10 mouse cellular contexts compared by ENCODE assay signal in genomic region chr7:83565976-83566375, GRCm38 (mm10). TPM values are rescaled to one million over a fixed set of nuclear protein-coding genes. Genes with fewer than 3 reads are reported as not detected.
DNase-seq lines count a peak whose midpoint lies in the region; ATAC-seq lines count a peak whose summit lies in the region.
"Had no signal": no experiment of that assay in that cellular context is flagged by ENCODE, and none has a peak within 500 bp of the region (broad histone marks: within the 10 kb centered on the region; RNA-seq: fewer than 3 reads in every experiment).

No protein-coding gene starts in this region.

- no peaks in the 10 kb centered on the region for H3K9me3 ChIP-seq in midbrain, embryonic 11.5 days (ENCODE audit: control insufficient read depth, low read length)
- no peaks in the 10 kb centered on the region for H3K9me3 ChIP-seq in midbrain, embryonic 13.5 days
- H3K9me3 ChIP-seq in kidney, embryonic 16.5 days (ENCODE audit: low read length): no peaks in the 10 kb centered on the region
- H3K9me3 ChIP-seq: embryonic facial prominence, embryonic 12.5 days had no signal

- H3K4me2 ChIP-seq in midbrain, embryonic 11.5 days: no peak overlapping the region
- no peak overlapping the region for H3K4me2 ChIP-seq in midbrain, embryonic 13.5 days (replicated peaks)
- H3K4me2 ChIP-seq in kidney, embryonic 16.5 days (replicated peaks; ENCODE audit: low read depth, low read length): no peak overlapping the region
- H3K4me2 ChIP-seq: embryonic facial prominence, embryonic 12.5 days had no signal

- peak; percentile 80 for DNase-seq in midbrain, embryonic 11.5 days (ENCODE audit: low spot score, missing footprints)
- peak; percentile 66 for DNase-seq in heart, adult 8-10 months (ENCODE audit: low spot score)
- DNase-seq in retina, postnatal 1 day: peak; percentile 64
- DNase-seq in left cerebral cortex, postnatal 14 days (ENCODE audit: low spot score in 2 of 2): no peak
- no peak for DNase-seq in cerebellum, adult 11 months
- DNase-seq: midbrain, embryonic 14.5 days had no signal

- 46% methylated on average over 7 of the region's 7 CpGs for WGBS in midbrain, embryonic 11.5 days
- 33% methylated on average over 7 of the region's 7 CpGs for WGBS in midbrain, embryonic 13.5 days
- WGBS in kidney, embryonic 16.5 days: 37% methylated on average over 7 of the region's 7 CpGs

- H3K27me3 ChIP-seq in midbrain, embryonic 11.5 days (ENCODE audit: control insufficient read depth, insufficient read depth, low read length): no peaks in the 10 kb centered on the region
- H3K27me3 ChIP-seq in midbrain, embryonic 13.5 days: no peaks in the 10 kb centered on the region
- H3K27me3 ChIP-seq in kidney, embryonic 16.5 days (ENCODE audit: insufficient read depth, low read length): no peaks in the 10 kb centered on the region
- H3K27me3 ChIP-seq: embryonic facial prominence, embryonic 12.5 days had no signal

- no peak overlapping the region for H3K4me3 ChIP-seq in midbrain, embryonic 11.5 days (ENCODE audit: low read depth, low read length)
- no peak overlapping the region for H3K4me3 ChIP-seq in midbrain, embryonic 13.5 days (replicated peaks)
- no peak overlapping the region for H3K4me3 ChIP-seq in kidney, embryonic 16.5 days (ENCODE audit: low read length)
- H3K4me3 ChIP-seq: embryonic facial prominence, embryonic 12.5 days; layer of hippocampus, adult 2 months had no signal

- peaks cover 7% of the 10 kb centered on the region for H3K4me1 ChIP-seq in midbrain, embryonic 11.5 days (ENCODE audit: control insufficient read depth, insufficient read depth, low read length)
- H3K4me1 ChIP-seq in midbrain, embryonic 13.5 days (replicated peaks): peaks cover 15% of the 10 kb centered on the region
- H3K4me1 ChIP-seq in kidney, embryonic 16.5 days (ENCODE audit: insufficient read depth, low read length): peaks cover 17% of the 10 kb centered on the region

- ATAC-seq in midbrain, embryonic 11.5 days (ENCODE audit: low FRiP score): no peak
- no peak for ATAC-seq in midbrain, embryonic 13.5 days
- peak; percentile 60; the same call in 1 of the 2 replicates for ATAC-seq in kidney, embryonic 16.5 days (ENCODE audit: low FRiP score, low TSS enrichment)

- no peaks in the 10 kb centered on the region for H3K36me3 ChIP-seq in midbrain, embryonic 11.5 days (ENCODE audit: control insufficient read depth, insufficient read depth, low read length)
- H3K36me3 ChIP-seq in midbrain, embryonic 13.5 days: no peaks in the 10 kb centered on the region
- no peaks in the 10 kb centered on the region for H3K36me3 ChIP-seq in kidney, embryonic 16.5 days (ENCODE audit: insufficient read depth, low read length)
- H3K36me3 ChIP-seq: embryonic facial prominence, embryonic 12.5 days had no signal

- H3K9ac ChIP-seq in midbrain, embryonic 11.5 days (ENCODE audit: low read length): no peak overlapping the region
- no peak overlapping the region for H3K9ac ChIP-seq in midbrain, embryonic 13.5 days (replicated peaks)
- H3K9ac ChIP-seq in kidney, embryonic 16.5 days (replicated peaks; ENCODE audit: low read length): no peak overlapping the region
- H3K9ac ChIP-seq: embryonic facial prominence, embryonic 12.5 days had no signal

- no peak overlapping the region for H3K27ac ChIP-seq in midbrain, embryonic 11.5 days (ENCODE audit: low read depth, low read length)
- H3K27ac ChIP-seq in midbrain, embryonic 13.5 days: no peak overlapping the region
- H3K27ac ChIP-seq in kidney, embryonic 16.5 days (ENCODE audit: low read length): peak overlapping the region; percentile 72
- H3K27ac ChIP-seq: embryonic facial prominence, embryonic 12.5 days; layer of hippocampus, adult 2 months had no signal

- intact Hi-C loops in left cerebral cortex, postnatal 14 days (cut with DNase I): loop anchor here (10.0 kb wide), 3 partner anchors 69 to 319 kb away; partner anchors contain the start of genes Mesd, Stard5 and Tlnrd1

RNA-seq across cellular contexts. Expression of gene Tmc3, which starts 18.8 kb away (rescaled TPM):
- polyA plus RNA-seq in midbrain, embryonic 11.5 days (2014; fragmentation: Nextera tagmentation; extraction: Ambion mirVana): 0.72 and 0.86 TPM in 2 replicates
- polyA plus RNA-seq in midbrain, embryonic 13.5 days (2015; fragmentation: Nextera tagmentation; extraction: Ambion mirVana): 0.40 and 0.54 TPM in 2 replicates
- under 1 TPM; 0.12 to 0.20 (median 0.19) TPM for total RNA-seq in heart, adult 8-10 months (2022)
- 1.4 and 2.3 TPM in 2 replicates for polyA plus RNA-seq in kidney, embryonic 16.5 days (2015; fragmentation: Nextera tagmentation; extraction: Ambion mirVana)
- total RNA-seq in left cerebral cortex, postnatal 14 days (2021): under 1 TPM; 0.06 to 0.29 TPM

Comparison
In these comparisons a context has a peak if more than half of its experiments do, and no peak if none do; other contexts are left out.
1. DNase-seq: peak in midbrain, embryonic 11.5 days (single experiment), heart, adult 8-10 months (single experiment) and retina, postnatal 1 day (single experiment); none in left cerebral cortex, postnatal 14 days (0 of 2) and cerebellum, adult 11 months (single experiment).